Mouse (Mus musculus) midbrain, postnatal 0 days (tissue): ENCODE measurements around the gene Fbxl20. TPM values are rescaled to one million over a fixed set of nuclear protein-coding genes. Genes with fewer than 3 reads are reported as not detected.

Experiments used
- ATAC-seq: fragments of 200-750 bp; cut with Nextera tagmentation; 2 replicates; pipeline ENCODE4 v1.8.0; 2017; ENCODE audit warnings: moderate number of reproducible peaks, mild to moderate bottlenecking, moderate TSS enrichment, moderate library complexity; ENCODE audit not compliant: low FRiP score
- DNase-seq: peaks from one replicate; pipeline ENCODE4 v3.0.0-alpha.2; 2015; ENCODE audit warnings: low spot score
- H3K27ac ChIP-seq: fragments of 300-500 bp; sonication (generic); 2 replicates; pipeline ENCODE4 v1.5.1; 2014; ENCODE audit warnings: low read depth, mild to moderate bottlenecking, low read length, mixed read lengths
- H3K27me3 ChIP-seq: fragments of 300-500 bp; sonication (generic); 2 replicates; pipeline ENCODE4 v1.6.1; 2014; ENCODE audit warnings: low read length, control low read depth, mixed read lengths; ENCODE audit not compliant: insufficient read depth
- H3K36me3 ChIP-seq: fragments of 300-500 bp; sonication (generic); 2 replicates; pipeline ENCODE4 v1.6.1; 2014; ENCODE audit warnings: low read length, control low read depth, mixed read lengths; ENCODE audit not compliant: insufficient read depth
- H3K4me1 ChIP-seq: fragments of 300-500 bp; sonication (generic); 2 replicates; pipeline ENCODE4 v1.6.1; 2014; ENCODE audit warnings: mild to moderate bottlenecking, control low read depth, antibody characterized with exemption, low read length, mixed read lengths; ENCODE audit not compliant: insufficient read depth
- H3K4me2 ChIP-seq: fragments of 300-500 bp; sonication (generic); 2 replicates; pipeline ENCODE4 v1.6.1; 2014; ENCODE audit warnings: low read depth, mild to moderate bottlenecking, low read length, mixed read lengths; ENCODE audit not compliant: poor library complexity, severe bottlenecking
- H3K4me3 ChIP-seq: fragments of 300-500 bp; sonication (generic); 2 replicates; pipeline ENCODE4 v1.5.1; 2014; ENCODE audit warnings: low read depth, mild to moderate bottlenecking, low read length, moderate library complexity
- H3K9ac ChIP-seq: fragments of 300-500 bp; sonication (generic); replicated peaks from 2 replicates; pipeline ENCODE4 v1.6.1; 2014; ENCODE audit warnings: mild to moderate bottlenecking, low read length, moderate library complexity, mixed read lengths; ENCODE audit not compliant: poor library complexity, severe bottlenecking
- H3K9me3 ChIP-seq: fragments of 300-500 bp; sonication (generic); 2 replicates; pipeline ENCODE4 v1.6.1; 2016; ENCODE audit warnings: low read length, control low read depth
- CTCF ChIP-seq: IDR thresholded peaks from 2 replicates; pipeline ENCODE4 v1.5.1; 2016; ENCODE audit warnings: antibody characterized with exemption, mild to moderate bottlenecking
- WGBS: fragments of 180-500 bp; shearing (Covaris S2); extraction: QIAGEN DNeasy Blood & Tissue Kit; methylation state at CpG from one replicate; pipeline ENCODE4 v1.1.7; 2014; 5-methylcytosine and 5-hydroxymethylcytosine counted together
- polyA plus RNA-seq: library from polyadenylated mRNA; unstranded; fragments of >200 nt; fragmentation: Nextera tagmentation; extraction: Ambion mirVana; gene quantifications from 2 replicates; pipeline ENCODE4 v1.2.1, GENCODE M21; 2015
- total RNA-seq: library from RNA; depleted of rRNA; stranded (reverse); fragments of >200 nt; gene quantifications from 2 replicates; pipeline ENCODE4 v1.2.3, GENCODE M21; 2014

The Fbxl20 gene
- total and polyA plus RNA-seq, 2 experiments from 2014 or later: 16.3 to 24.0 TPM

GRCm38 (mm10) chr11:98168400-98168799, 18.2 kb upstream of the Fbxl20 start:
- no peaks in the 10 kb centered on the region for H3K27me3 ChIP-seq
- WGBS: 87% methylated on average over 1 of the region's 1 CpGs
- no peak overlapping the region for H3K9ac ChIP-seq
- no peaks in the 10 kb centered on the region for H3K4me1 ChIP-seq
- H3K4me2 ChIP-seq: no peak overlapping the region
- DNase-seq: no peak
- TF ChIP-seq CTCF: no peak
- H3K36me3 ChIP-seq: peaks cover 47% of the 10 kb centered on the region
- no peaks in the 10 kb centered on the region for H3K9me3 ChIP-seq
- H3K27ac ChIP-seq: no peak overlapping the region
- ATAC-seq: no peak
- no peak overlapping the region for H3K4me3 ChIP-seq

- Histone ChIP-seq H3K4me2 (no peak overlapping the region), H3K9ac (no peak overlapping the region), H3K36me3 (peaks cover 32% of the 10 kb centered on the region), H3K4me1 (no peaks in the 10 kb centered on the region), H3K4me3 (no peak overlapping the region), H3K9me3 (no peaks in the 10 kb centered on the region), H3K27me3 (no peaks in the 10 kb centered on the region), H3K27ac (no peak overlapping the region)
- ATAC-seq: no peak
- TF ChIP-seq CTCF: no peak
- no peak for DNase-seq
- 87% methylated on average over 6 of the region's 6 CpGs for WGBS
These were observed 4.9 kb upstream of the Fbxl20 start for GRCm38 (mm10) chr11:98155094-98155493.

GRCm38 (mm10) chr11:98150625-98151156, 488 bp upstream of the Fbxl20 start:
- no peak for DNase-seq
- H3K27me3 ChIP-seq: no peaks in the 10 kb centered on the region
- H3K36me3 ChIP-seq: peaks cover 8% of the 10 kb centered on the region; the same call in 1 of the 2 replicates
- 10% methylated on average over 10 of the region's 10 CpGs for WGBS
- H3K4me2 ChIP-seq: peak overlapping the region; percentile 98
- peak overlapping the region; percentile 97 for H3K4me3 ChIP-seq
- H3K4me1 ChIP-seq: 0 out of 2 replicates have a peak, but pooled peaks cover 4% of the 10 kb centered on the region
- no peak for ATAC-seq
- TF ChIP-seq CTCF: no peak
- H3K27ac ChIP-seq: no peak overlapping the region
- H3K9me3 ChIP-seq: no peaks in the 10 kb centered on the region
- H3K9ac ChIP-seq: no peak overlapping the region

- Histone ChIP-seq H3K27me3 (no peaks in the 10 kb centered on the region), H3K4me2 (peak overlapping the region; percentile 98), H3K9me3 (no peaks in the 10 kb centered on the region), H3K4me3 (peak overlapping the region; percentile 97), H3K36me3 (no peaks in the 10 kb centered on the region), H3K27ac (peak overlapping the region; percentile 98), H3K9ac (peak overlapping the region; percentile 92), H3K4me1 (0 out of 2 replicates have a peak, but pooled peaks cover 4% of the 10 kb centered on the region)
- under 1% methylated on average over 37 of the region's 57 CpGs for WGBS
- TF ChIP-seq CTCF: no peak
- ATAC-seq: peak; percentile 94
- peak; percentile 94 for DNase-seq
These were observed 876 bp downstream of the Fbxl20 start for GRCm38 (mm10) chr11:98149304-98149750.

GRCm38 (mm10) chr11:98148551-98149301, 1.5 kb downstream of the Fbxl20 start:
- ATAC-seq: peak; percentile 9; the same call in 1 of the 2 replicates

GRCm38 (mm10) chr11:98145856-98146255, 4.3 kb downstream of the Fbxl20 start:
- DNase-seq (no peak), ATAC-seq (no peak)
- WGBS: 82% methylated on average over 7 of the region's 7 CpGs
- Histone ChIP-seq H3K4me3 (no peak overlapping the region), H3K4me2 (no peak overlapping the region), H3K9me3 (no peaks in the 10 kb centered on the region), H3K36me3 (no peaks in the 10 kb centered on the region), H3K27ac (no peak overlapping the region), H3K4me1 (0 out of 2 replicates have a peak, but pooled peaks cover 4% of the 10 kb centered on the region), H3K9ac (no peak overlapping the region), H3K27me3 (no peaks in the 10 kb centered on the region)
- no peak for TF ChIP-seq CTCF

More at GRCm38 (mm10) chr11:98148551-98149301, 1.5 kb downstream of the Fbxl20 start:
- no peak for TF ChIP-seq CTCF
- H3K27me3 ChIP-seq: no peaks in the 10 kb centered on the region
- peak overlapping the region; percentile 97 for H3K4me3 ChIP-seq
- WGBS: 2% methylated on average over 44 of the region's 45 CpGs
- DNase-seq: peak; percentile 36
- H3K27ac ChIP-seq: peak overlapping the region; percentile 98
- H3K4me2 ChIP-seq: peak overlapping the region; percentile 98
- H3K4me1 ChIP-seq: 0 out of 2 replicates have a peak, but pooled peaks cover 4% of the 10 kb centered on the region
- no peaks in the 10 kb centered on the region for H3K36me3 ChIP-seq
- peak overlapping the region; percentile 92 for H3K9ac ChIP-seq
- no peaks in the 10 kb centered on the region for H3K9me3 ChIP-seq
